Mouse (Mus musculus) lung, adult 2 months (tissue): ENCODE data around the gene Soat2.

Source experiments
- CTCF ChIP-seq: fragments of 200-500 bp; IDR thresholded peaks from 2 replicates; pipeline ENCODE4 v1.5.1; 2011; ENCODE audit warnings: mild to moderate bottlenecking, low read length, control low read depth; ENCODE audit not compliant: insufficient read depth
- POLR2A ChIP-seq: fragments of 200-500 bp; IDR thresholded peaks from 2 replicates; pipeline ENCODE4 v1.6.1; 2011; ENCODE audit warnings: low read depth, mild to moderate bottlenecking, control low read depth, low read length, borderline replicate concordance; ENCODE audit errors: extremely low read depth

GRCm38 (mm10) chr15:102106754-102107456, 43.4 kb upstream of the Soat2 start:
- TF ChIP-seq CTCF (no peak), POLR2A (peak; percentile 10; the same call in 1 of the 2 replicates)
